Mouse (Mus musculus) fibroblast of lung, adult 2 months (primary cell): Measurements from ENCODE around the gene Usp2.

Experiments
- DNase-seq: peaks from one replicate; pipeline ENCODE4 v3.0.0-alpha.2; 2011; ENCODE audit warnings: low read depth

Gene Usp2

GRCm38 (mm10) chr9:44075996-44076763, 9.4 kb downstream of the Usp2 start:
- no peak for DNase-seq

GRCm38 (mm10) chr9:44076764-44077120, 9.9 kb downstream of the Usp2 start:
- DNase-seq: no peak

DNA sequence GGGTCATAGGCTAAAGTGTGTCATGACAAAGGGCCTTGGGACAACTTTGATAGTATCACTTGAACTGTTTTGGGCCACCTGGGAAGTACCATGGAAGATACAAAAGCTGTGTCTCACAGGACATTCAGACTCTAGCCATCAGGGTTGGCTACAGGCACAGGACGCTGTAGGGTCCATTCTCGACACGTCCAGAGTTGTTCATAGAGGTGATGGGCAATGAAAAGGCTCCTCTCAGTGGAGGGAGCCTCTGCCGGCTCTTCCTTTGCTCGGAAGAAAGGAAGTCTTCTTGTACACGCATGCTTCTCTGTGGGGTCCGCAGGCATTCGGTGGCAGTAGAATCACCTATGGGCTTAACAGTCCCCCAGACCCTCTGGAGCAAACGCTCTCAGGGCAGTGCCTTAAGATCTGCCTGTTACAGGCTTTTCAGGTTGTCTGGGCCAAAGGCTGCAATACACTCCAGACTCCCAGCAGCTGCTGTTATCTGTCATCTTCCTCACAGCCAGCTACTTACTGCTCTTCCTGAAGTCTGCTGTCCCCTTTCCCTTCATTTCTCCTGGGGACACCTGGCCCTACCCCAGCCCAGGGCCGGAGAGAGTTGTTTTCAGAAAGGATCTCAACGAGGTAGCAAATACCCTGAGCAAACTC, 10.6 kb downstream of the Usp2 start:
- no peak for DNase-seq

- DNase-seq: no peak
These were observed 11.4 kb downstream of the Usp2 start for GRCm38 (mm10) chr9:44078136-44078797.

DNA sequence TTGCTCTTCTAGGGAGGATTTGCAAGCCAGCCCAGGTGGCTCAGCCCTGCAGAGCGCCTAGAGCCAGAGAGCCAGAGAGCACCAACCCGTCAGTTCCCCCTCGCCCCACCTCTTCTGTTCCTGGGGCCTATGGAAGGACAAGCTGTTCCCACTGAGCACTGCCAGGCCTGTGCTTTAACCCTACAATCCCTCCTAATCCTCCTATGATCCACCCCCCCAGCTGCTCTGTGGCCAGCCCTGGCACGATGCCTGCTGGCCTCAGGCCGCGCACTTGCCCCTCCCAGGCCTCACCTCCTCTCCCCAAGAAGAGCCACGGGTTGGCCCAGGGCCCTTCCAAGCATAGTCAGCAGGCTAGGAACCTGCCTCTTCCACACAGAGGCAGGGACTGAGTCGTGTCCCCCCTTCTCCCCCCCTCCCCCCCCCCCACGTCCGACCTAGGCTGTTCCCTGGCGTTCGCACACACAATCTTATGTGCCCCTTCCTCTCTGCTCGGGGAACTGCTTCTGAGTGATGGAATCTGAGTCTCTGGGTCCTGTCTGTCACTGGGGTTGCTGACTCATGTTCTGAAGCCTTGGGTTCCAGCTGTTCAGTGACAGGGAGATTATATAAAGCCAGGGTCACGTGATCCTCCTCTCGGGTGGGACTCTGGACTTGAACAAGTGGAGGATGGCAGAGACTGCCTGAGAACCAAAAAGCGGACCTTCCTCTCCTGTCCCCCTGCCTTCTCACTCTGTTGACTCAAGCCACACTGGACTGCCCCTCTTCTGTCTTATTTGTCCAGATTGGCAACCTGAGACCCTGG, 12.3 kb downstream of the Usp2 start:
- DNase-seq: peak; percentile 83

GRCm38 (mm10) chr9:44079997-44080780, 13.4 kb downstream of the Usp2 start:
- no peak for DNase-seq

DNA sequence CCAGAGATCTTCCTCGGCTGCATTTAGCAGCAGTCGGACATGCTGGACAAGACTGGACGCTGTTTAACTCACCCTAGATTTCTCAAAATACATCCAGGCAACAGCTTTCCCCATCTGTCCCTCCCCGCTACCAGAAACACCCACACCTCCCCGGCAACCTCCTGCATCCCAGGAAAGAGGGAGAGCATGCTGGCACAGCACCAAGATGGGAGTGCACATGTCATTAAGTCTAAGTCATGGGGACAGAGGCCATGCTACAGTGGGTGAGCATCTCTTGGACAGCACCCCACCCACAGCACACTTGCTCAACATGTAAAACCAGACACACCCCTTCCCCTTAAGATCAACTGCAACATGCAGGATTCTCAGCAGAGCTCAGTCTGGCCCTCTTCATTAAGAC, 14.1 kb downstream of the Usp2 start:
- DNase-seq: no peak

- no peak for DNase-seq
These were observed 14.8 kb downstream of the Usp2 start for GRCm38 (mm10) chr9:44081581-44081980.

- DNase-seq: no peak
These were observed 15.4 kb downstream of the Usp2 start for GRCm38 (mm10) chr9:44082266-44082665.

GRCm38 (mm10) chr9:44083392-44084121, 16.7 kb downstream of the Usp2 start:
- no peak for DNase-seq

DNA sequence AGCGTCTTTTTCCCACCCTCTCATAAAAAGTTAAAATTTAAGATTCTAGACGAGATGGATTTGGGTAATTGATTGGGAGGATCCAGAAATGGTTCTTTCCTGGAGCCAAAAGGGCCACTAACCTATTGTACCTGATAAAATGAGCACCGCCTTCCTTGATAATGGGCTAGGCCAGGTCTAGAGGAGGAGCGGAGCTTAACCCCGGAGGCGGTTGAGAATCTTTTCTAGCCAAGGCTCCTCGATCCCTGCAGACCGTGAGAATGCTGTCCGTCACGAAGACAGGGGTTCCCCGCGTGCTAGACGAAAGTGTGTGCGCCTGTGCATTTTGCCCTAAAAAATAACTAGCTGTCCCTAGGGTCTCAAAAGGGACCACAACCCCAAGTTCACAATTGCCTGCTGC, 17.4 kb downstream of the Usp2 start:
- DNase-seq: no peak

GRCm38 (mm10) chr9:44084659-44085229, 17.9 kb downstream of the Usp2 start:
- DNase-seq: no peak

DNA sequence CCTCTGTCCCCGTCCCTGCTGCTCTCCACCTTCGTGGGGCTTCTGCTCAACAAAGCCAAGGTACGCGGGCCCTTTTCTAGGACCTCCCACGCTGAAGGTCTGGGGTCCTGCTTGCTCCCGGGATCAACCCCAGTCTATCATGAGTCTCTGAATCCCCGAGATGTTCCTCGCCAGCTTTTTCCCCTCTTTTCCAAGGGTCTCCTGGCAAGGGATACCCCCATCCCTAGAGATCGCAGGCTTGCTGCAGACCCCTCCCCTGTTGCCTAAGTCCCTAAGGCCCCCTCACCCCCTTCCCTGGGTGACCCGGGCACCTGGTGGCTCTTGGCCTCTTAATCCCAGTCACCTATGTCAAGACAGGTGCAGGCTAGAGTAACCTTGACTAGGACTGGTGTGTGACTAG, 18.5 kb downstream of the Usp2 start:
- no peak for DNase-seq

GRCm38 (mm10) chr9:44085741-44086665, 19.2 kb downstream of the Usp2 start:
- no peak for DNase-seq

DNA sequence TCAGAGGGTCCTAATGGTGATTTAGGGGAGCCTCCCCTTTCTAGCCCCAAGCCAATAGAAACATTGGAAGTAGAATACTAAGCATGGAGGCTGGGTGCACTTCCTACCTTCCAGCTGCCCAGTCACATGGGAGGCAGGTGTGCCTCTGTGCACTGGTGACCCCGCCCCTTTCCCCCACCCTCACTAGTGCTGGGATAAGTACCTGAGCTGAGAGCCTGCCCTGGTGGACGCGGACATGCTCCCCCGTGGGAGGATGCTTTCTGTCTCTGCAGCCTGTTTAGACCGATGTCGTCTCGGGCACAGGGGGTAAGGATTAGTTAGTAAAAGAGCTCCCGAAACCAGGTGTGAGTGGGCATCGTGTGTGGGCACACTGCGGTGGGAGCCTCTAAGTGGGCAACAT, 20.1 kb downstream of the Usp2 start:
- DNase-seq: no peak

GRCm38 (mm10) chr9:44087761-44088455, 21.1 kb downstream of the Usp2 start:
- DNase-seq: no peak

- DNase-seq: no peak
These were observed 22.2 kb downstream of the Usp2 start for GRCm38 (mm10) chr9:44088877-44089608.
